Mouse (Mus musculus): ENCODE measurements around the gene Nkd1.

Gene Nkd1

DNA sequence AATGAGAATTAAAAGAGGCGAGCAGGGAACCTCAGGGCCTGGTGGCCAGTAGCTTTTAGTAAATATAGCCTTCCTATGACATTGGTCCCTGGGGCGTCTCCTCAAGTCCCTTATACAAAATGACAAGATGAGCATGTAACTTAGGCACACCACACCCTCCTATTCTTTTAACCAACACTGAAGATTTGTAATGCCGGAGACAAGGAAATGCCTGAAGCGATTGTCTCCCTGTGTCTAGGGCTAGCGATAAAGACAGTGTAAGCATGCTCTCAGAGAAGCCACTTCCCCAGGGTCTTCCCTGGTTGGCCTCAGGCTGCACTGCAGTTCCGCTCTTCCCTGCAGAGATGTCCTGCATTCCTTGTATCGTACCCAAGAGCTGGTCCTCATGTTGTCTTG is 17.8 kb downstream of the Nkd1 start:
- DNase-seq (ENCODE audit: low spot score in 2 of 2), result no peak

DNA sequence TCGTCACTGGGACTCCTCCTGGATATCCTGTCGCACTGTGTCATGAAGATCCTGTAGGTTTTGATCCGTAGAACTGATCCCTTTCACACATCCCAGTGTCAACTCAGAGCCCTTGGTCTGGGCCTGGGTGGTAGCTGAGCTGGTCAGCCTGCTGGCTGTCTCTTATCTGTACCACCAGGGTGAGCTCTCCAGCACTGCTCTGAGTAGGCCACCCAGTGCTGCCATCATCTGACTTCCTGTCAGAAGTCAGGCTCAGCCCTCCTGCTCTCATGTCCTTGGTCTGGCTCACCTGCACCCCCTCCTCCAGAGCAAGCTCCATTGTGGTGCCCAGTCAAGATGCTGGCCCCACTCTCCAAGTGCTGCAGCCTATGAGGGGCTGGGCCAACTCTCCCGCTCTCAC is 18.8 kb downstream of the Nkd1 start:
- no peak for DNase-seq (ENCODE audit: low spot score in 2 of 2)

DNA sequence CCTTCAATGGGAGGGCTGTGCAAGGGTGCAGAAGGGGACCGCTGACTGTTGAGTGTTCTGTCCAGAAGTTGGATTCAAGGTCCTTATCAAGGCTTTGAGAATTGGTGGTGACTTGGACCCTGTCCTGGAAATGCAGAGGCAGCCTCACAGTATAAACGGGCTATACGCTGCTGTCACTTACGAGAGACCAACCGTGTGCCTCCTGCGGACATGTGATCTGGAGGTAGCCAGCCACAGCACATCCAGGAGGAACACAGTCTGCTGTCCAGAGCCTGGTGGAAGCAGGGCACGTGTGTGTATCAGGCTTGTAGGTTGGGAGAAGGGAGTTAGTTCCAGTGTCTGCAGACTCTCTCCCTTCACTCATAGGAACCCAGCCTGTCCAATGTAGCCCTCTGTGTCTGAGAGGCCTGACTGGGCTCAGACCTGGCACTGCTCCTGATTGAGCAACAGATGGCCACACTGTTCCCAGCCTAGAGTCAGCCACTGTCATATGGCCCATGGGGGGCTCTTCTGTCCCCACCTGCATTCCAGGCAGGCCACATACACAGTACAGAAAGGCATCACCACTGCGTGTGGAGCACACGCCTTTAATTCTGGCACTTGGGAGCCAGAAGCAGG is 21.6 kb downstream of the Nkd1 start:
- no peak for DNase-seq (ENCODE audit: low spot score in 2 of 2)

DNA sequence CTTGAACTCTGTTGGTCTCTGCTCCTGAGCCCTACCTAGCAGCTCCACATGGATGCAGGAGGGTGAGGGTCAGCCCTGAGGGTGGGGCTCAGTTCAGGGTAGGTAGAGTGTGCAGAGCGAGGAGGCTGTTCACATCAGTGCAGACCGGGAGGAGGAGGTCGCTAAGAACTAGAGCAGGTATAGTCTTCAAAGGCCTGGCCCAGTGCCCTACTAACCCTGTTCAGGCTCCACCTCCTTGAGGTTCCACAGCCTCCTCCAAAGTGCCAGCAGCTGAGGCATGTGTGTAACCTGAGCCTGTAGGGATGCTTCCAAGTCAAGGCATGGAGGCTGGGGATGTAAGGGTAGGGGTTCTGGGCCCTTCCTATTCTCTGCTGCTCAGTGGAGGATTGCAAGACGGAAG is 23.5 kb downstream of the Nkd1 start:
- DNase-seq (ENCODE audit: low spot score in 2 of 2), result no peak

DNA sequence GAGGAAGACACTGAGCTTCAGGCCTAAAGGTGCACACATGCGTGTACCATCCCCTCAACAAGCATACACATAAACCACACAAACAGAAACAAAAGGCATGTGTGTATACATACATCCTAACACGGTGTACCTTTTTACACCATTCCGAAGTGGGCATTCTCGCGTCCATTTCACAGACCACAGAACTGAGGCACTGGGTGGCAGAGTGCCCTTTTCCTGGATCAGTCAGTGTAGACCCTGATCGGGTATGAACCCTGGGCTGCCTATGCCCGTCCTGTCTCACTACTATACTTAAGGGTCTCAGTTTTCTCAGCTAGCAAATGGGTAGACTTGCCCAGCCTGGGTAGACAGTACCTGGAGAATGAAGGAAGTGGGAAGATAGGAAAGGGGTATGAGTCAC is 24.3 kb downstream of the Nkd1 start:
- DNase-seq (ENCODE audit: low spot score in 2 of 2), result no peak

GRCm38 (mm10) chr8:88546032-88546732 is 25.0 kb downstream of the Nkd1 start:
- no peak for DNase-seq (ENCODE audit: low spot score in 2 of 2)

- no peak for DNase-seq (ENCODE audit: low spot score in 2 of 2)
Measured at GRCm38 (mm10) chr8:88555669-88556068, 34.5 kb downstream of the Nkd1 start.

GRCm38 (mm10) chr8:88559985-88560473 is 38.9 kb downstream of the Nkd1 start:
- no peak for DNase-seq (ENCODE audit: low spot score in 2 of 2)

GRCm38 (mm10) chr8:88561402-88561801 is 40.2 kb downstream of the Nkd1 start:
- no peak for DNase-seq (ENCODE audit: low spot score in 2 of 2)

- peak in 1 of 2 experiments; percentile 35 for DNase-seq (ENCODE audit: low spot score in 2 of 2)
Measured at GRCm38 (mm10) chr8:88564256-88564903, 43.2 kb downstream of the Nkd1 start.

DNA sequence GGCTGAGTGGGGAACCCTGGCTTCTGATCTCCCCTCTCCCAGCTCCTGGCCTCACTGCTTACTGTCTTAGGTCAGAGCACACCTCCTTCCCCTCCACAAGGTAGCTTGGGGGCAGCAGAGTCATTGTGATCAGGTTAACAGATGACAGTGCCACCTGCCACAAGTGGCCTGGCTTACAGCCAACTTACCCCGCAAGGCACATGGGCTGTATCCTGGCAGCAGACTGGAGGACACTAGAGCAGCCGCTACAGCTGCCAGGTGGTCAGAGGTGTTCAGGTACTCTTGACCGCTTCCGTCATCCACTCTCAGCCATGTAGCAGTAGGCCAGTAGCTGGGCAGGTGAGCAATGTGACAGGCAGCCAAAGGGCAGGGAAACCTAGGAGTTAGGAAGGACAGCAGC is 45.0 kb downstream of the Nkd1 start:
- DNase-seq (ENCODE audit: low spot score in 2 of 2), result no peak

GRCm38 (mm10) chr8:88567314-88568121 is 46.4 kb downstream of the Nkd1 start:
- DNase-seq (ENCODE audit: low spot score in 2 of 2), result peak in 1 of 2 experiments; percentile 62

GRCm38 (mm10) chr8:88568211-88568610 is 47.1 kb downstream of the Nkd1 start:
- no peak for DNase-seq (ENCODE audit: low spot score in 2 of 2)

DNA sequence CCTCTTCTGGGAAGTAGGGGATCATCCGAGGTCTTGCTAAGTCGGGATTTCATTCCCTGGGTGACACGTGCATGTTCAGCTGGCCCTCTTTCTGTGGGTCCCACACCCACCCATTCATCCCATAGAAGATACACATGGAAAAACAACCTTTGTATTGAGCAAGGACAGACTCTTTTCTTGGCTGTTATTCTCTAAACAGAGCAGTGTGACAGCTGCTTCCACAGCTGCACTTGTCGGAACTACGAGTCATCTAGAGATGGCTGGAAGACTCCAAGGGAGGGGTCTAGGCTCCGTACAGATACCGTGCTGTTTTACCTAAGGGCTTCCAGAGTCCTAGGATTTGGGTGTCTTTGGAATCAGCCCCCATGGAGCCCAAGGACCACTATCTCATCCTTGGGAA is 48.2 kb downstream of the Nkd1 start:
- no peak for DNase-seq (ENCODE audit: low spot score in 2 of 2)

- DNase-seq (ENCODE audit: low spot score in 2 of 2), result no peak
Measured at GRCm38 (mm10) chr8:88570293-88570998, 49.3 kb downstream of the Nkd1 start.

GRCm38 (mm10) chr8:88571434-88572184 is 50.5 kb downstream of the Nkd1 start:
- no peak for DNase-seq (ENCODE audit: low spot score in 2 of 2)

GRCm38 (mm10) chr8:88572185-88572909 is 51.2 kb downstream of the Nkd1 start:
- no peak for DNase-seq (ENCODE audit: low spot score in 2 of 2)

DNA sequence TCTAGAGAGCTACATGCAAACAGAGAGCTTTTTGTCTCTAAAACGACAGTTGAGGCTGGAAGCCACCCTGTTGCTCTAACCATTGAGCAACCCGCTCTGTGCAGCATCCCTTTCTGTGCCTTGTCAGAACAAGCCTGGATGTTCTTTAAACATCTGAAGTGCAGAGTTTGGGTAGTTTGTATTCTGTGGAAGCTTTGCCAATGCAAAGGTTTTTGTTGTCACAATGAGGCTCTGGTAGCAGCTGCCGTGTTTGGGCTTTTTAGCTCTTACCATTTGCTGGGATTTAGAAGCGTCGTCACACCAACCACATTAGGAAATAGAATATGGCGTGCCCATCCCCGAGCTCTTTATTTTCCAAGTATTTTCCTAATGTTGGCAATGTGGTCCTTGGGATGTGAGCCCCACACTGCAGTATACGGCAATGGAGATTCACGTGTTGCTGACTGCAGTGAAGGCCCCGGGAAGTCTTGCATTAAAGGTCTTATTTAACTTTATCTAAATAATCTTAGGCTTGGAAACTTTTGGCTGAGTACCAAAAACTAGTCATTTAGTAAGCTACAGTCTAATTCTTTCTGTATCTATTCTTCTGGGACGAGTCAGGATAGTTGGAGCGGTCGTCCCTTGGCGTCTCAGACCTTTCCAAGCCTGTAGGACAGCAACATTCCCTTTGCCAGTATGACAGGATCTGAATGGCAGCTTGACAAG is 51.9 kb downstream of the Nkd1 start:
- DNase-seq (ENCODE audit: low spot score in 2 of 2), result no peak

DNA sequence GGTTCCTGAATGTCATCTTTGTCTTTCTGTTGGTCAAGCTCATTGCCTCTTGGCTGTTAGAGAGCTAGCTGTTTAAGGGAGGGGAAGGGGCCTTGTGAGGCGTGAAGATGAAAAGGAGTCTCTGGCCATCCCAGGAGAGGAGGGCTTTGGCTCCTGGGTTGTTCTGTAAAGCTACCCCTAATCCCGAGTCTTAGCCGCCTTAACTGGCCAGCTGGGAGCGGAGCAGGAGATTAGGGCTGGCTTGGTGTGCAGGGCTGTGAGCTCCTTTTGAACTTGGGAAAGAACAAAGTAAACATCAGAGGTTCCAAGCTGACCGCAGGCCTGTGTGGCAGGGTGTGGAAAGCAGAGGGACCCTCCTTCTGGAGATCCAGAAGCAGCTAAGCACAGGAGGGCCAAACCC is 53.8 kb downstream of the Nkd1 start:
- no peak for DNase-seq (ENCODE audit: low spot score in 2 of 2)
